ENCODE assay signal across 8 mouse cellular contexts in genomic region chr2:131949767-131950597, GRCm38 (mm10). TPM values are rescaled to one million over a fixed set of nuclear protein-coding genes. Genes with fewer than 3 reads are reported as not detected.
A peak's percentile ranks its signal among the peaks of the same experiment; 100 is the strongest.
DNase-seq lines count a peak whose midpoint lies in the region; ATAC-seq lines count a peak whose summit lies in the region.

No protein-coding gene starts in this region.

- no peaks in the 10 kb centered on the region for H3K9me3 ChIP-seq in embryonic facial prominence, embryonic 14.5 days (ENCODE audit: control insufficient read depth, low read length)
- no peaks in the 10 kb centered on the region for H3K9me3 ChIP-seq in hindbrain, embryonic 13.5 days
- no peaks in the 10 kb centered on the region for H3K9me3 ChIP-seq in limb, embryonic 13.5 days
- no peaks in the 10 kb centered on the region for H3K9me3 ChIP-seq in neural tube, embryonic 11.5 days (ENCODE audit: control insufficient read depth, low read length)

- peaks cover 31% of the 10 kb centered on the region for H3K27me3 ChIP-seq in embryonic facial prominence, embryonic 14.5 days (replicated peaks; ENCODE audit: control insufficient read depth, insufficient read depth, low read length)
- H3K27me3 ChIP-seq in hindbrain, embryonic 13.5 days = peaks cover 43% of the 10 kb centered on the region
- peaks cover 43% of the 10 kb centered on the region for H3K27me3 ChIP-seq in limb, embryonic 13.5 days
- peaks cover 21% of the 10 kb centered on the region for H3K27me3 ChIP-seq in neural tube, embryonic 11.5 days (ENCODE audit: control insufficient read depth, insufficient read depth, low read length)

- H3K36me3 ChIP-seq in embryonic facial prominence, embryonic 14.5 days (ENCODE audit: control insufficient read depth, insufficient read depth, low read length) = no peaks in the 10 kb centered on the region
- H3K36me3 ChIP-seq in hindbrain, embryonic 13.5 days = no peaks in the 10 kb centered on the region
- no peaks in the 10 kb centered on the region for H3K36me3 ChIP-seq in limb, embryonic 13.5 days
- no peaks in the 10 kb centered on the region for H3K36me3 ChIP-seq in neural tube, embryonic 11.5 days (ENCODE audit: control insufficient read depth, insufficient read depth, low read length)

- 40% methylated on average over 9 of the region's 9 CpGs for WGBS in embryonic facial prominence, embryonic 14.5 days
- 47% methylated on average over 9 of the region's 9 CpGs for WGBS in hindbrain, embryonic 13.5 days
- WGBS in limb, embryonic 13.5 days = 43% methylated on average over 9 of the region's 9 CpGs
- 50% methylated on average over 9 of the region's 9 CpGs for WGBS in neural tube, embryonic 11.5 days

- H3K27ac ChIP-seq in embryonic facial prominence, embryonic 14.5 days (replicated peaks; ENCODE audit: low read depth, low read length) = no peak overlapping the region
- H3K27ac ChIP-seq in hindbrain, embryonic 13.5 days = no peak overlapping the region
- no peak overlapping the region for H3K27ac ChIP-seq in limb, embryonic 13.5 days
- H3K27ac ChIP-seq in neural tube, embryonic 11.5 days (ENCODE audit: low read depth, low read length) = no peak overlapping the region

- ATAC-seq in embryonic facial prominence, embryonic 14.5 days (ENCODE audit: low read depth) = no peak
- ATAC-seq in hindbrain, embryonic 13.5 days (ENCODE audit: low FRiP score) = peak; percentile 31
- peak; percentile 28; the same call in 1 of the 2 replicates for ATAC-seq in limb, embryonic 13.5 days (ENCODE audit: low FRiP score, low read depth)
- ATAC-seq in neural tube, embryonic 11.5 days (ENCODE audit: insufficient read depth, low FRiP score, low TSS enrichment) = no peak; the same call in 1 of the 2 replicates

- no peaks in the 10 kb centered on the region for H3K4me1 ChIP-seq in embryonic facial prominence, embryonic 14.5 days (ENCODE audit: control insufficient read depth, insufficient read depth, low read length)
- H3K4me1 ChIP-seq in hindbrain, embryonic 13.5 days (replicated peaks) = peaks cover 18% of the 10 kb centered on the region
- H3K4me1 ChIP-seq in limb, embryonic 13.5 days = peaks cover 13% of the 10 kb centered on the region
- H3K4me1 ChIP-seq in neural tube, embryonic 11.5 days (ENCODE audit: control insufficient read depth, insufficient read depth, low read length) = no peaks in the 10 kb centered on the region

- H3K4me3 ChIP-seq in embryonic facial prominence, embryonic 14.5 days (ENCODE audit: low read depth, low read length) = no peak overlapping the region
- H3K4me3 ChIP-seq in hindbrain, embryonic 13.5 days = no peak overlapping the region
- no peak overlapping the region for H3K4me3 ChIP-seq in limb, embryonic 13.5 days
- no peak overlapping the region for H3K4me3 ChIP-seq in neural tube, embryonic 11.5 days (ENCODE audit: low read depth, low read length)

- H3K4me2 ChIP-seq in embryonic facial prominence, embryonic 14.5 days (ENCODE audit: low read depth, low read length) = no peak overlapping the region
- H3K4me2 ChIP-seq in hindbrain, embryonic 13.5 days = 0 out of 2 replicates have a peak overlapping the region, but pooled peaks have one; percentile 13
- H3K4me2 ChIP-seq in limb, embryonic 13.5 days (replicated peaks) = no peak overlapping the region
- no peak overlapping the region for H3K4me2 ChIP-seq in neural tube, embryonic 11.5 days (ENCODE audit: low read depth)

- peak; percentile 70 to 72 for DNase-seq in left cerebral cortex, adult 18-20 months (ENCODE audit: low spot score in 2 of 2)
- DNase-seq in left cerebral cortex, adult 11 months (ENCODE audit: low spot score) = no peak
- peak; percentile 76 for DNase-seq in adipocyte (ENCODE audit: low spot score)
- DNase-seq in embryonic facial prominence, embryonic 14.5 days (ENCODE audit: low spot score) = peak; percentile 70
- peak; percentile 52 for DNase-seq in neural tube, embryonic 11.5 days (ENCODE audit: low spot score)
- peak; percentile 27 to 44 for DNase-seq in thymus, postnatal 36 days

- H3K9ac ChIP-seq in embryonic facial prominence, embryonic 14.5 days (ENCODE audit: low read depth, low read length) = no peak overlapping the region
- no peak overlapping the region for H3K9ac ChIP-seq in hindbrain, embryonic 13.5 days
- H3K9ac ChIP-seq in limb, embryonic 13.5 days = no peak overlapping the region
- no peak overlapping the region for H3K9ac ChIP-seq in neural tube, embryonic 11.5 days (ENCODE audit: low read length)

RNA-seq across cellular contexts. Expression of gene Prnd, which starts 0.7 kb away (rescaled TPM):
- not detected for total RNA-seq in left cerebral cortex, adult 18-20 months (2021)
- polyA plus RNA-seq in embryonic facial prominence, embryonic 14.5 days (2014; fragmentation: Nextera tagmentation; extraction: Ambion mirVana) = 46.9 and 47.6 TPM in 2 replicates
- polyA plus RNA-seq in hindbrain, embryonic 13.5 days (2015; fragmentation: Nextera tagmentation; extraction: Ambion mirVana) = 11.8 and 13.3 TPM in 2 replicates
- polyA plus RNA-seq in limb, embryonic 13.5 days (2015; fragmentation: Nextera tagmentation; extraction: Ambion mirVana) = 36.8 and 42.1 TPM in 2 replicates
- polyA plus RNA-seq in neural tube, embryonic 11.5 days (2014; fragmentation: Nextera tagmentation; extraction: Ambion mirVana) = 6.2 and 8.5 TPM in 2 replicates

RNA-seq across cellular contexts. Expression of gene Prn, which starts 40.2 kb away (rescaled TPM):
- total RNA-seq in left cerebral cortex, adult 18-20 months (2021) = not detected
- polyA plus RNA-seq in embryonic facial prominence, embryonic 14.5 days (2014; fragmentation: Nextera tagmentation; extraction: Ambion mirVana) = not detected in 2 replicates
- not detected in 2 replicates for polyA plus RNA-seq in hindbrain, embryonic 13.5 days (2015; fragmentation: Nextera tagmentation; extraction: Ambion mirVana)
- not detected in 2 replicates for polyA plus RNA-seq in limb, embryonic 13.5 days (2015; fragmentation: Nextera tagmentation; extraction: Ambion mirVana)
- polyA plus RNA-seq in neural tube, embryonic 11.5 days (2014; fragmentation: Nextera tagmentation; extraction: Ambion mirVana) = 0.62 TPM in 1 of 2 replicates, not detected in the other

RNA-seq across cellular contexts. Expression of gene Prnp, which starts 40.3 kb away (rescaled TPM):
- total RNA-seq in left cerebral cortex, adult 18-20 months (2021) = 100 to 1,000 TPM; 867 to 903 TPM
- 47.3 and 50.3 TPM in 2 replicates for polyA plus RNA-seq in embryonic facial prominence, embryonic 14.5 days (2014; fragmentation: Nextera tagmentation; extraction: Ambion mirVana)
- 113 and 118 TPM in 2 replicates for polyA plus RNA-seq in hindbrain, embryonic 13.5 days (2015; fragmentation: Nextera tagmentation; extraction: Ambion mirVana)
- 53.3 and 56.0 TPM in 2 replicates for polyA plus RNA-seq in limb, embryonic 13.5 days (2015; fragmentation: Nextera tagmentation; extraction: Ambion mirVana)
- 31.7 and 33.1 TPM in 2 replicates for polyA plus RNA-seq in neural tube, embryonic 11.5 days (2014; fragmentation: Nextera tagmentation; extraction: Ambion mirVana)

Comparison
In these comparisons a context has a peak if more than half of its experiments do, and no peak if none do; other contexts are left out.
1. ATAC-seq: peak in hindbrain, embryonic 13.5 days (single experiment) and limb, embryonic 13.5 days (single experiment); none in embryonic facial prominence, embryonic 14.5 days (single experiment) and neural tube, embryonic 11.5 days (single experiment).